Mouse (Mus musculus) left cerebral cortex, postnatal 25 days (tissue): ENCODE results near the gene Sppl2b. TPM values are rescaled to one million over a fixed set of nuclear protein-coding genes. Genes with fewer than 3 reads are reported as not detected.
A peak's percentile ranks its signal among the peaks of the same experiment; 100 is the strongest.

Source experiments
- DNase-seq, 2 experiments: peaks; one replicate each; pipeline ENCODE4 v3.0.0; 2022; ENCODE audit warnings: low spot score in 2 of 2, mixed read lengths in 1 of 2
- intact Hi-C: fragments of 180-260 bp; cut with DNase I; formaldehyde crosslinking; loops from one replicate; pipeline ENCODE4 v1.15.1; 2025
- total RNA-seq, 2 experiments: library from RNA; stranded (reverse); gene quantifications; 2 replicates each; pipeline ENCODE4 v1.2.3; 2021

Gene Sppl2b
- total RNA-seq, 2 experiments from 2014 or later: 58.6 to 66.2 TPM

DNA sequence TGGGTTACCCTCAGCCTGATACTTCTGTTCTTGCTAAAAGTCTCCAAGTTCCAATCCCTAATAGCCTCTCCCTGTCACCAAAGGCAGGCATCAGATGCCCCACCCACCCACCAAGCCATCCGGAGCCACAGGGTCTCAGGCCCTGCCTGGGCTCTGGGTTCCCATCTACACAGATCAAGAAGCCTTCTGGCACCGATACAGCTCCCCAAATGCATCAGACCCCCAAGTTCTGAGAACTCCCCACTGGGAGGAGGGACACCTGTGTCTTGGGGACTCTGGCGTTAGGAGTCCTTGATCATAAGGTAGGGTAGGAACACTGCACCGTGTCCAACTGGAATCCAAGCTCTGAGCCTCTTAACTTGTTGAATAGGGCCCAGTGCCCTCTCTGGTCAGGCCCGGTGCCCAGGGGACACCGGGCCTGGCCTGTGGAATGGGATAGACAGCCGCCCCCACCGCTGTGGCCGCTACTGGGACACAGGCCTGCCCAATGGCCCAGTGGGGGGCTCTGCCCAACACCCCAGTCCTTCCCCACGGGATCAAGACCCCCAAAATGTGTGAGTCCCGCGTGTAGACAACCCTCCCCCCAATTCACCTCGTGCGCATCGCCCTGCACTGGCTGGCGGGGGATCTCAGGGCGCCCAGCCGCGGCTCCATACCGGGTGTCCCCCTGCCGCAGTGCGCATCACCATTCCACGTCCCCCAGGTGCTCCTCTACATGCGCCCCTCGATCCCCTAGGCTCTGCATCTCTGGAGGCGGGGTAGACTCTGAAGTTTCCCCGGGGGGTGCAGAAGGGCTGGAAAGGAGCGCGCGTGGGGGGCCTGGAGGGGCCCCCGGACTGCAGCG lies 11.8 kb upstream of the Sppl2b start:
- intact Hi-C loops: no loop called here
- DNase-seq: no peak

DNA sequence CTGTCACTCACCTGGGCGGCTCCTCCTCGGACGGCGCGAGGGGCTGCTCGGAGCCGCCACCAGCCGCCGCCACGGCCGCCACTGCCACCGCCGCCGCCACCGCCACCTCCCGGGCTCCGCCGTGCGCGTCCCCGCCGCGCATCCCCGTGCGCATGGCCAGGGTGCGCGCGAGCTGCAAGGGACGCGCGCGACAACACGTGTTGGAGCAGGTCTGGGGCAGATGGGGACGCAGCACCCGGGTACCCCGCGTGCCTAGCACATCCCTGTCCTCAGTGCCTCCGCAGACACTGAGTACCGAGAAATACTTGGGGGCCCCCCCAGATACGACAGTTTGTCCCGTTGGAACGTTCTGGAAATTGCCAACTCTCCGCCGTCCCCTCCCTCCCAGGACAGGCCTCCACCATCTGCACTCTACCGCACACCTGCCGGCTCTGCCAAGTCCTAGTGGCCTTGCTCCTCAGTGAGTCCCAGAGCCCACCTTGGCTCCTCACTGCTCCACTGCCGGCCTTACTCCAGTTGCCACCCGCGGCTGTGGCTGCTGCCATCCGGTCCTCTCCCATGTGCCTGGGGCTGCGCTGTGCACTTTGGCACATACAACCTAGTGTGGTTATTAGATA lies 11.0 kb upstream of the Sppl2b start, which contains the start of gene Lingo3:
Gene Lingo3, minus strand, starts transcription at position 109 of the 617 bp plus-strand sequence.
- peak; percentile 60 to 65 for DNase-seq
- intact Hi-C loops: no loop called here

DNA sequence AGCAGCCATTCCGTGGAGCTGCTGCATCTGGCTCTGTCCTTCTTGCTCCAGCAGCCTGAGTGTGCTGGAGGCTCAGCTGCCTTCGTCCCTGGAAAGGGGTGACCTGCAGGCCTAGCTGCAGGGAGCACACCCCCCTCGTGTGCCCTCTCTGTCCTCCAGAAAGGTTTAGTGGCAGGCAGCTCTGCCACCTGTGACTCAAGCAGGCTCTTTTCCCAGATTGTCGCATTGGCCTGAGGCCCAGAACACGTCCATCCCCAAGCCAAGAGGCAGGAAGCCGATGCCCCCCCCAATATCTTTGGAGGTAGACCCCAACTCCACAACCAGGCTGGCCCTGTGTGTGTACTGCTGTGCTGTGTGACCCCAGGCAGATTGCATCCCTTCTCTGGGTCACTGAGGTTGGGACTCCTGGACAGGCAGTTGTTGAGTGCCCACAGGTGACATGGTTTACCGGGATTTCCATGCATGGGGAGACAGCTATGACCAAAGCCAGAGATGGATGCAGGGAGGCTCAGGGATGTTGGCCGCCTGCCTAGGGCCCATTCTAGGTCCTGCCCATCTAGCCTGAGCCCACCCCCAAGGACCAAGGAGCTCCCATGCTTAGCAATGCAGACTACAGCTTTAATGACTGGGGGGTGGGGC lies 9.9 kb upstream of the Sppl2b start:
- no peak for DNase-seq
- intact Hi-C loops: no loop called here

DNA sequence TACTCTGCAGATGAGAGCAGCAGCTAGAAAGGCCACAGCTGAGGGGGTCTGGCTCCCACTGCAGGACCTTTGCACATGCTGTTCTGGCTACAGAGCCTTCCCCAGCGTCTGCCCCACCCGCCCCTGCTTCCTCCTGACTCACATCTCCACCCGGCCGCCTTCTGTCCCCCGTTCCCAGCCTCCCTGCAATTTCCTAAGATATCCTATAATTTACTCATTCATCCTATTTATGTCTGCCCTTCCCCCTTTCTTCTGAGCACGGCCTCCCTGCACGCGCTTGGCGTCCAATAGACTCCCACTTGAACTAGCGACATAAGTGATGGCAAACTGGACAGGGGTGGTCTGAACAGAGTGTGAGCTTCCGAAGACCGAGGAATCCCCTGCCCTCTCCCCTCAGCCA lies 9.3 kb upstream of the Sppl2b start:
- DNase-seq: peak in 1 of 2 experiments; percentile 86
- intact Hi-C loops: no loop called here

DNA sequence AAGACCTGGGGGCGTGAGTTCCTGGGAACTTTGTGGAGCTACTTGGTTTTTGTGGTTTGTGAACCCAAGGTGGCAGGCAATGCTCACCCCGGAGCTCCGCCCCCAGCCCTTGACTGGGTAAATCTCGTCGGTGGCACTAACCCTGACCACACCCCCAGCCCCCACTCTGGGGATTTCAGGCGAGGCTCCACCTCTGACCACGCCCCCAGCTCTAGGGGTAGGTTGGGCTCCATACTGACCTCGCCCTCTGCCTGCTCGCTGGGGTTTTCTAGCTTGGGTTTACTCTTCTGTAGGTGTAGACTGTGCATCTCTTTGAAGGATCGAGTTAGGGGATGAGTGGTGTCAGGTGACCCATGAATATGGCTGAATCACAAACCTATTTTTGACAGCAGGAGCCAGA lies 6.5 kb upstream of the Sppl2b start:
- peak in 1 of 2 experiments; percentile 36 for DNase-seq
- intact Hi-C loops: no loop called here

DNA sequence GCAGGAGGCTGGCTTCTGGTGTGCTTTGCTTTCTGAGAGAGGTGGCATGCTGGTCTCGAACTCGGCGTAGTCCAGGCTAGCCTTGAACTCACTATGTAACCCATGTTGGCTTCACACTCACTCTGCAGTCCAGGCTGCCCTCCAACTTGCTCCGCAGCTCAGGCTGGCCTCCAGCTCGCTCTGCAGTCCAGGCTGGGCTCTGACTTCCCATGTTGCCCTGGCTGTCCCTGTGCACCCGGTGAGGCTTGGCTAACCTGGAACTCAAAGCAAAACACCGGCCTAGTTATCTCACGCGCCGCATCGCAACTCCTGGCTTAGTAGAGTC lies 636 bp downstream of the Sppl2b start:
- intact Hi-C loops: loop anchor here (1.0 to 2.0 kb wide), 2 partner anchors 19 to 29 kb away; partner anchors contain the start of gene Oaz1
- DNase-seq: no peak

DNA sequence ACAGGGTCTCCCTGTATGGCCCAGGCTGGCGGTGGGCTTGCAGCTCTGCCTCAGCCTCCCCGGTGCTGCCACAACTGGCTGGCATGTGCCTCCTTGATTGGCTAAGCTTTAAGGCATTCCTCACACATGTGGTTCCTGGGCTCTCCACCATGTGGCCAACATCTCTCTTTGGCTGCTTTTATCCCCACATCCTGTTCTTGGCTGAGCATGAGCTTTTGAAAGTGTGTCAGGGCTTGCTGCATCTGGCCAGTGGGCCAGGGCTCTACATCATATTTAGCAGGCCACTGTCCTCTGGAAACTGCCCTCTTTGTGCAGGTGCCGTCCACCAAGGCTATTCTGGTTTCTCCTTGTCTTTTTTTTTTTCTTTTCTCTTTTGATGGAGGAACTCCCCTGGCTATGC lies 1.2 kb downstream of the Sppl2b start:
- intact Hi-C loops: loop anchor here (2.0 kb wide), 1 partner anchor 19 kb away; no protein-coding TSS in a partner anchor
- DNase-seq: peak in 1 of 2 experiments; percentile 67

DNA sequence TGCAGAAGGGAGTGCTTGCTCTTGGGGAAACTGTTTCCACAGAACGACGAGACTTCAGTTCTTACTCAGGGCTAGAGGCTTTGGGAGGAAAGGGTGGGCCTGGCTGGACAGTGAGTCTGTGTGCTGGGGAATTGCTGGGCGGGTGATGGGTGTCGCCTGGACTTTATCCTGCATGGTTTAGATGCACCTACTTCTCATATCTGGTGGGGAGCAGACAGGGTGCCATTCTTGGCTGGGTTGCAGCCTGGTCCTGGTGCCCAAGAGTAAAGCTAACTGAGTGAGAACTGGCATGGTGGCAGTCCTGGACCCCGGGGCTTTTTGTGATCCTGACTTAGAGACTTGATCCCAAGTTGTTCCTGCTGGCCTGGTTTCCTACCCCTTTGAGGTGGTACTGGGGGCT lies 1.8 kb downstream of the Sppl2b start:
- DNase-seq: no peak
- intact Hi-C loops: loop anchor here (2.0 kb wide), 1 partner anchor 18 kb away; no protein-coding TSS in a partner anchor

DNA sequence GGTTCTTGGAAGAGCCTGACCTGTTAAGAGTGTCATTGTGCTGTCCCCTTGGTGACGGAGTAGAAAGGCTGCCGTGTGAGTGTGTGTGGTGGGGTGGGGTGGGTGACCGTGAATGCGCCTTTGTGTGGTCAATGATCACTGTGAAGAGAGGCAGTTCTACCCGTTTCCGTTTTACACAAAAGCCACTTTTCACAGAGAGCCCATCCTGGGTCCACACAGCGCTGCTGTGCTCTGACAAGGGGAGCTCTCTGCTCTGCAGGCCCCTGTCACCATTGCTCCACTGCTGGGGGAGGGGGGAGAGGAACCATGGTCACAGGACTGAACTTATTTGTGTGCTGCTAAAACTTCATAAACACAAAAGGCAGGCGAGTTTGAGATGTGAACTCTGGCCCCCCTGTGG lies 2.3 kb downstream of the Sppl2b start:
- DNase-seq: peak in 1 of 2 experiments; percentile 49
- intact Hi-C loops: loop anchor here (2.0 kb wide), 1 partner anchor 17 kb away; no protein-coding TSS in a partner anchor

DNA sequence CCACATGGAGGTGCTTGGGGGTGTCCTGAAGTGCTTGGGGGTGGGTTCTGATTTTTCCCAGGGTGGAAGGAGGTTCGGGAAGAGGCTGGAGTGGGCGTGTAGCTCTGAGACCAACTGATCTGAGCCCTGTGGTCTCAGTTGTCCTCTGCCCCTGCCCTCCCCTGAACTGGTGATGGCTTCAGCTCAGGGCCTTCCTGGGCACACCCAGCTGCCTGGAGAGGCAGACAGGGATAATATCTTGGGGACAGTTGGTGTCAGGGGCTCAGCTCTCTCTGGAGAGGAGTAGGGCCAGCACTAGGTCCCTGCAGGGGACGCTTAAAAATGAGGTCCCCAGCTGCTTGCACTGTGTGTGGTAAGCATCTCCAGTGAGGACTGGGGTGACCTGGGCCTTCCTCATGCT lies 2.8 kb downstream of the Sppl2b start:
- intact Hi-C loops: loop anchor here (2.0 kb wide), 1 partner anchor 17 kb away; no protein-coding TSS in a partner anchor
- no peak for DNase-seq

DNA sequence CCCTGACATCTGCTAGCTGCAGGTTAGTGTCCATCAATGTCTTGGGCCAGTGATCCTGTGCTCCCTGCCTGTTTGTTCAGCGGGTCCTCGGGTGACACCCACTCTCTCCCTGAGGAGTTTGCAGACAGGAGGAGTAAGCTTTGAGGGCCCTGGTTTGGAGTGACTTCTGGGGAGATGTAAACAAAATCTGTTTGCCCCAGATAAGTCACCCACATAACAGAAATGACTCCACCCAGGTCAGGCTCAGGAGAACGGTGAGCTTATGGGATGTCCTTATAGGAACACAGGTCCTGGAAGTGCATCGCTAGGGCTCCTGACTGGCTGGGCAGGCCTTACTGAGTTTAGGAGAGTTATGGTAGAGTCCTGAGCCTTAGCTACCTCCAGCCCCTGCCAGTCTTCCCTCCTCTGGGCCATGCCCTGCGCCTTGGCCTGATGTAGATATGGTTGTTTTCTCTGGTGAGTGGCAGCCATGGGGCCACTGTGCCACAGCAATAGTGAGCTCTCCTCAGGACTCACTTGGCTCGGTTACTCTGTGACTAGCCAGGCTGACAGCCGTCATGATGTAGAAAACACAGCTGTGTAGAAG lies 3.4 kb downstream of the Sppl2b start:
- intact Hi-C loops: no loop called here
- DNase-seq: no peak

DNA sequence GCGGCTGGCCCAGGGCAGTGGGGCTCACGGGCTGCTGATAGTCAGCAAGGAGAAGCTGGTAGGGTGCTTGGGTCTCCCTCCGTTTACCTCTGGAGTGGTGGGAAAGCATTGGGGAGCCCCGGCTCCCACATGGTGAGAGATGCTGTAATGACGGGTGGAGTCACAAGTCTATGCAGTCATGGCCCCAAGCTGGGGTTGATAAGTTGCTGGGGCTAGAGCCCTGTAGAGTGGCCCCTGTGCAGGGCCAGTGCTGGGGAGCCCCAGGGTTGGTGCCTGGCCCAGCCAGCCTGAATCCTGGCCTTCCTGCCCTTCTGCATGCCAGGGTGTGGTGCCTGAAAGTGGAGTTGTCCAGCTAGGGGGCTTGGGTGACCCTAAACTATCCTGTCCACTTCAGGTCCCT lies 7.2 kb downstream of the Sppl2b start:
- no peak for DNase-seq
- intact Hi-C loops: no loop called here

DNA sequence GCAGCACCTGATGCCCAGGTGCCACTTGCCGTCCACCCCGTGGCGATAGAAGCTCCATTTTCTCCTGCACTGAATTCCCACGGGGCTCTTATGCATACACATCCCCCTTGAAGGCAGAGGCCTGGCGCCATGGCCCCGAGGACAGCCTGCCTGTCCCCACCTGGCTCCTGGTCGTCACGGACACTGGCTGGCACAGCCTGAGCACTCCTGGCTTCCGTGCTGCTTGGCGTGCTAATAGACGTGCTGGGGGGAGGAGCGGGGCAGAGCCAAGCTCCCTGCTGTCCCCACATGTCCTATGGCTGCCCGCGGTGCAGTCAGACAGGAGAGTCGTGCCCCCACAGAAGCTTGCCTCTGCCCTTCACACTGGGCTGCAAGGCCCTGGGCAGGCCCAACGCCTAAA lies 9.4 kb downstream of the Sppl2b start:
- intact Hi-C loops: no loop called here
- no peak for DNase-seq

DNA sequence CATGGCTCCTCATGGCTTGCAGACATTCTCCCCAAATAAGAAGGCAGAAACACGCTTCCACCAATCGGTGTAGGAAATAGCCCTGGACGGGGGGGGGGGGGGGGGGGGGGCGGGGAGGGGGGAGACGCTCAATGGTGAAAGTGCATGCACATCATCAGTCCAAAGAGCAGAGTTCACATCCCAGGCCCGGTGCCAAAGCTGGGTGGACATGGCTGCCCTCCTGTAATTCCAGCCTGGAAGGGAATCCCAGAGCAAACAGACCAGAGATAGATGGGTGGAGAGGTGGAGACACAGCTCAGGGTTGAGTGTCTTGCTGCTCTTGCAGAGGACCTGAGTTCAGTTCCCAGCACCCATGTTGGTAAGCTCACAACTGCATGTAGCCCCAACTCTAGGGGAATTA lies 15.9 kb downstream of the Sppl2b start:
- intact Hi-C loops: no loop called here
- no peak for DNase-seq

DNA sequence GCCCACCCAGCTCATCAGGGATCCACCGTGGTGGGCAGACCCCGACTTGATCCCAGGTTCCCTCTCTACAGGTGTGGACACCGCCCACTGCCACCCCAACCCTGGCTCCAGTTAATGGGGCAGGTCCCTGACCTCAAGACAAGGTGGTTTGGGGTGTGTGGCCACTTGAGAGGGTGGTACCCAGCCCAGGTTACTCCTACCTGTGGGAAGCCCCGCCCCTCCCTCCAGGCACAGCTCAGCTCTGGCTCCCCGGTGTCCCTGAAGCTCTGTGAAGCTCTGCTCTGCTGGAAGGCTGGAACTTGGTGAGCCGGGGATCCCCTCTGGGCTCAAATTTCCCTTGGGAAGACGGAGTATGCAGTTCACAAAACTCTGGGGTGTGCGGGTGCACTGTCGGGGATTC lies 16.5 kb downstream of the Sppl2b start, which contains the start of gene Tmprss9:
Gene Tmprss9, plus strand, starts transcription at position 268 of the 400 bp plus-strand sequence.
- intact Hi-C loops: no loop called here
- no peak for DNase-seq

DNA sequence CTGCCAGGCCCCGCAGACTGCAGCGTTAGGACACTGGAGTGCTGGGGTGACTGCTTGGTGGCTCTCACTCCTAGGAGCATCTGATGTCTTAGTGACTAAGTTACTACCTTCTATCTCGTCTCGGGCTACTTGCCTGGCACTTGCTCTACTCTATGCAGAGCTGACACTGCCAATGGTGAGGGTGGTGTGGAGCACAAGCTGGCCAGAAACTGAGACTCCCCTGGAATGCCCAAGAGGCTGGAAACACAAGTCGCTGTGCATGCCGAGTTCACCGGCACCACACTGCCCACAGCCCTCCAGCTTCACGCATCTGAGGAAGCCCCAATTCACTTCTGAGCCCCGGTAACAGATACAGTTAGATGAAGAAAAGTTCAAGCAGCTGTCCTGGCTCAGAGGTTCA lies 19.0 kb downstream of the Sppl2b start:
- DNase-seq: no peak
- intact Hi-C loops: loop anchor here (2.0 kb wide), 2 partner anchors 17 to 51 kb away; no protein-coding TSS in a partner anchor

DNA sequence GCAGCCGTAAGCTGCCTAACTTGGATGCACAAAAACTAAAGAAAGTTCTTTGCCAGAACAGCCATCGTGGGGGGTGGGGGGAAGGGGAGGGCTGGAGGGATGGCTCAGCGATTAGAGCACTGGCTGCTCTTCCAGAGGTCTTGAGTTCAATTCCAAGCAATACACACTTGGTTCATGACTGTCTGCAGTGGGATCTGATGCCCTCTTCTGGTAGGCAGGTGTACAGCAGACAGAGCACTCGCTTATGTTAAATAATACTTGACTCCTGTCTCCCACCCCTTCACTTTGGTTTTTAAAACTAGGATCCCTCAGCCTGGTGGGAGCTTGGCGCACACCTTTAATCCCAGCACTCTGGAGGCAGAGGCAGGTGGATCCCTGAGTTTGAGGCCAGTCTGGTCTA lies 21.0 kb downstream of the Sppl2b start:
- intact Hi-C loops: loop anchor here (2.0 kb wide), 1 partner anchor 129 kb away; no protein-coding TSS in a partner anchor
- peak in 1 of 2 experiments; percentile 53 for DNase-seq

DNA sequence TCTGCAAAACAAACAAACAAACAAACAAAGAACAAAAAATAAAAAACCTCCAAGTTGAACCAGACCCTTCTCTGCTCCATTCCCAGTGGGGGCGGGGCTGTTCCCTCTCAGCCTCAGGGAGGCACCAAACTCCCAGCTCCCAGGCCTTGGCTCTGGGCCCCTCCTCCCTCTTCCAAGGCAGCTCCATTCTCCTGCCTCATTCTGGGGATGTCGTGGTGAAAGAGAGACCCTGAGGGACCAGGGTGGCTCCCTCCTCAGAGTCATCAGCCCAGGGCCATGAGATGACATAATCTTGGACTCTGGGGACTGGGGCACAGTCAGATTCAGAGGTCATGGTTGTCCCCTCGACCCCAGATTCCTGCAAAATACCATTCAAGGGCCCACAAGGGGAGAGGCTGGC lies 21.5 kb downstream of the Sppl2b start:
- intact Hi-C loops: loop anchor here (2.0 kb wide), 1 partner anchor 130 kb away; no protein-coding TSS in a partner anchor
- DNase-seq: no peak

DNA sequence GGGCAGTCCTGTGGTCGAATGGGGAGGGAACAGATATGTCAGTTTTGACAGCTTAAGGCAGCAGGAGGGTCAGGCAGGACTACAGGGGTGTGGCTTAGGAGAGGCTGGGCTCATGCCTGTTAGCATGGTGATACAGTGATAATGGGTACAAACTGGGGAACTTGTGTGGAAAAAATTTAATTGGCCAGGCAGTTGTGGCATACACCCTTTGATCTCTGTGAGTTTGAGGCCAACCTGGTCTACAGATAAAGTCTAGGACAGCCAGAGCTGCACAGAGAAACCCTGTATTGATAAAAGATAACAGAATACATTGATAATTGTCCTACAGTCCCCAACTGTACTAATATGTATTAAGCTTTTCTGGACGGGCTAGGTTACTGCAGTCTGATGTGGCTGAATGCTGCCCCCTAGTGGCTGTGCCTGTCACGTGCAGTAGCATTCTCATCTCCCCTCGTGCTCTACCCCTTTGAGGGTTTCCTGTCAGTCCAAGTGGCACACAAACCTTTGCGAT lies 25.1 kb downstream of the Sppl2b start:
- peak; percentile 45 to 49 for DNase-seq
- intact Hi-C loops: loop anchor here (1.0 to 2.0 kb wide), 2 partner anchors 58 to 115 kb away; no protein-coding TSS in a partner anchor
